Mouse (Mus musculus) midbrain, embryonic 10.5 days (tissue): ENCODE data around the gene Acnat1. TPM values are rescaled to one million over a fixed set of nuclear protein-coding genes. Genes with fewer than 3 reads are reported as not detected.
A peak's percentile ranks its signal among the peaks of the same experiment; 100 is the strongest.
"Not testable (repeated sequence)": the region's sequence is repeated elsewhere in the genome, so short reads cannot be mapped to it uniquely, and the experiment has no call there.

Source experiments
- DNase-seq: peaks from one replicate; pipeline ENCODE4 v3.0.0-alpha.2; 2017; ENCODE audit warnings: low spot score
- H3K27ac ChIP-seq: fragments of 300-500 bp; sonication (generic); replicated peaks from 2 replicates; pipeline ENCODE4 v1.5.1; 2016; ENCODE audit warnings: mild to moderate bottlenecking
- H3K27me3 ChIP-seq: fragments of 300-500 bp; sonication (generic); 2 replicates; pipeline ENCODE4 v1.6.1; 2016; ENCODE audit warnings: low read depth, mild to moderate bottlenecking; ENCODE audit not compliant: poor library complexity, severe bottlenecking
- H3K36me3 ChIP-seq: fragments of 300-500 bp; sonication (generic); 2 replicates; pipeline ENCODE4 v1.6.1; 2016; ENCODE audit warnings: mild to moderate bottlenecking, moderate library complexity
- H3K4me1 ChIP-seq: fragments of 300-500 bp; sonication (generic); 2 replicates; pipeline ENCODE4 v1.6.1; 2016
- H3K4me3 ChIP-seq: fragments of 300-500 bp; sonication (generic); 2 replicates; pipeline ENCODE4 v1.5.1; 2016; ENCODE audit warnings: mild to moderate bottlenecking, moderate library complexity
- H3K9me3 ChIP-seq: fragments of 300-500 bp; sonication (generic); replicated peaks from 2 replicates; pipeline ENCODE4 v1.6.1; 2016; ENCODE audit warnings: mild to moderate bottlenecking
- WGBS: fragments of 180-500 bp; shearing (Covaris S2); methylation state at CpG from one replicate; pipeline ENCODE4 v1.1.7; 2016; 5-methylcytosine and 5-hydroxymethylcytosine counted together
- polyA plus RNA-seq: library from polyadenylated mRNA; unstranded; fragments of >200 nt; fragmentation: Nextera tagmentation; extraction: Ambion mirVana; gene quantifications from 2 replicates; pipeline ENCODE4 v1.2.1, GENCODE M21; 2016

The Acnat1 gene
- polyA plus RNA-seq, 1 experiment from 2014 or later = not detected

GRCm38 (mm10) chr4:49485442-49485841 is 11.7 kb upstream of the Acnat1 start:
- Histone ChIP-seq H3K4me3 (no peak overlapping the region), H3K9me3 (no peaks in the 10 kb centered on the region), H3K27me3 (no peaks in the 10 kb centered on the region), H3K36me3 (no peaks in the 10 kb centered on the region), H3K4me1 (peaks cover 5% of the 10 kb centered on the region; the same call in 1 of the 2 replicates), H3K27ac (no peak overlapping the region)
- DNase-seq = no peak

GRCm38 (mm10) chr4:49480896-49481295 is 7.2 kb upstream of the Acnat1 start:
- Histone ChIP-seq H3K4me3 (no peak overlapping the region), H3K27me3 (no peaks in the 10 kb centered on the region), H3K4me1 (peaks cover 21% of the 10 kb centered on the region), H3K36me3 (no peaks in the 10 kb centered on the region), H3K9me3 (no peaks in the 10 kb centered on the region), H3K27ac (no peak overlapping the region)
- WGBS = 54% methylated on average over 3 of the region's 3 CpGs
- DNase-seq = no peak

GRCm38 (mm10) chr4:49480104-49480760 is 6.5 kb upstream of the Acnat1 start:
- H3K27ac ChIP-seq = no peak overlapping the region
- H3K4me1 ChIP-seq = peaks cover 21% of the 10 kb centered on the region
- no peak overlapping the region for H3K4me3 ChIP-seq
- H3K9me3 ChIP-seq = no peaks in the 10 kb centered on the region
- no peaks in the 10 kb centered on the region for H3K36me3 ChIP-seq
- H3K27me3 ChIP-seq = no peaks in the 10 kb centered on the region
- WGBS = 26% methylated on average over 21 of the region's 21 CpGs
- DNase-seq = peak; percentile 14

- not testable (repeated sequence) for H3K36me3 ChIP-seq, H3K9me3 ChIP-seq, H3K4me3 ChIP-seq, H3K27me3 ChIP-seq, DNase-seq, H3K27ac ChIP-seq
- 10% methylated on average over 2 of the region's 2 CpGs for WGBS
- H3K4me1 ChIP-seq = peaks cover 21% of the 10 kb centered on the region
These were observed 5.3 kb upstream of the Acnat1 start for GRCm38 (mm10) chr4:49479035-49479434.

- WGBS = 23% methylated on average over 19 of the region's 19 CpGs
- Histone ChIP-seq H3K27me3 (no peaks in the 10 kb centered on the region), H3K4me1 (peaks cover 24% of the 10 kb centered on the region), H3K27ac (0 out of 2 replicates have a peak overlapping the region, but pooled peaks have one; percentile 33), H3K9me3 (no peaks in the 10 kb centered on the region), H3K4me3 (peak overlapping the region; percentile 43), H3K36me3 (no peaks in the 10 kb centered on the region)
- DNase-seq = peak; percentile 20
These were observed 4.6 kb upstream of the Acnat1 start for GRCm38 (mm10) chr4:49478118-49478877.

GRCm38 (mm10) chr4:49474583-49474982 is 871 bp upstream of the Acnat1 start:
- Histone ChIP-seq H3K36me3 (no peaks in the 10 kb centered on the region), H3K4me1 (peaks cover 15% of the 10 kb centered on the region), H3K27ac (no peak overlapping the region), H3K4me3 (no peak overlapping the region), H3K27me3 (no peaks in the 10 kb centered on the region), H3K9me3 (no peaks in the 10 kb centered on the region)
- no peak for DNase-seq

GRCm38 (mm10) chr4:49469435-49470151 is 4.1 kb downstream of the Acnat1 start:
- DNase-seq = no peak
- Histone ChIP-seq H3K4me3 (no peak overlapping the region), H3K9me3 (peaks cover 5% of the 10 kb centered on the region; the same call in 1 of the 2 replicates), H3K27ac (no peak overlapping the region), H3K36me3 (no peaks in the 10 kb centered on the region), H3K27me3 (no peaks in the 10 kb centered on the region), H3K4me1 (0 out of 2 replicates have a peak, but pooled peaks cover 3% of the 10 kb centered on the region)
- 89% methylated on average over 3 of the region's 3 CpGs for WGBS

- Histone ChIP-seq H3K4me3 (no peak overlapping the region), H3K4me1 (no peaks in the 10 kb centered on the region), H3K36me3 (no peaks in the 10 kb centered on the region), H3K27me3 (no peaks in the 10 kb centered on the region), H3K27ac (no peak overlapping the region), H3K9me3 (peaks cover 5% of the 10 kb centered on the region; the same call in 1 of the 2 replicates)
- DNase-seq = no peak
- WGBS = 90% methylated on average over 6 of the region's 6 CpGs
These were observed 6.4 kb downstream of the Acnat1 start for GRCm38 (mm10) chr4:49467360-49467759.

GRCm38 (mm10) chr4:49456171-49456570 is 17.5 kb downstream of the Acnat1 start:
- Histone ChIP-seq H3K4me1 (no peaks in the 10 kb centered on the region), H3K27me3 (no peaks in the 10 kb centered on the region), H3K27ac (no peak overlapping the region), H3K9me3 (no peaks in the 10 kb centered on the region), H3K4me3 (no peak overlapping the region), H3K36me3 (no peaks in the 10 kb centered on the region)
- DNase-seq = no peak
- 74% methylated on average over 2 of the region's 2 CpGs for WGBS

- 75% methylated on average over 1 of the region's 1 CpGs for WGBS
These were observed 21.7 kb downstream of the Acnat1 start for GRCm38 (mm10) chr4:49451848-49452551.

GRCm38 (mm10) chr4:49451133-49451847 is 22.4 kb downstream of the Acnat1 start:
- H3K27me3 ChIP-seq, H3K4me3 ChIP-seq, H3K9me3 ChIP-seq, H3K4me1 ChIP-seq, H3K36me3 ChIP-seq, H3K27ac ChIP-seq, DNase-seq: not testable (repeated sequence)
- 100% methylated on average over 1 of the region's 1 CpGs for WGBS

More at GRCm38 (mm10) chr4:49451848-49452551, 21.7 kb downstream of the Acnat1 start:
- Histone ChIP-seq H3K4me3 (no peak overlapping the region), H3K27ac (no peak overlapping the region), H3K27me3 (no peaks in the 10 kb centered on the region), H3K9me3 (no peaks in the 10 kb centered on the region), H3K36me3 (no peaks in the 10 kb centered on the region), H3K4me1 (no peaks in the 10 kb centered on the region)
- no peak for DNase-seq

GRCm38 (mm10) chr4:49436968-49437367 is 36.7 kb downstream of the Acnat1 start:
- not testable (repeated sequence) for H3K4me1 ChIP-seq, H3K9me3 ChIP-seq, H3K36me3 ChIP-seq, H3K27ac ChIP-seq, H3K27me3 ChIP-seq, H3K4me3 ChIP-seq, DNase-seq
- WGBS = 89% methylated on average over 3 of the region's 3 CpGs
